Mouse (Mus musculus) G1E (cell line): Measurements from ENCODE around the gene Ntn1. TPM values are rescaled to one million over a fixed set of nuclear protein-coding genes. Genes with fewer than 3 reads are reported as not detected.

Source experiments
- ATAC-seq: 2 replicates; pipeline ENCODE4 v1.8.0; 2016; ENCODE audit warnings: mild to moderate bottlenecking; ENCODE audit not compliant: insufficient number of reproducible peaks, poor library complexity, low FRiP score, severe bottlenecking; ENCODE audit errors: extremely low read depth
- DNase-seq: peaks from one replicate; pipeline ENCODE4 v3.0.0; 2012; ENCODE audit warnings: low spot score
- H3K27me3 ChIP-seq: 2 replicates; pipeline ENCODE4 v1.6.1; 2012; ENCODE audit warnings: mild to moderate bottlenecking, low read length, inconsistent platforms; ENCODE audit not compliant: insufficient read depth
- H3K36me3 ChIP-seq: replicated peaks from 2 replicates; pipeline ENCODE3; 2012; ENCODE audit warnings: mild to moderate bottlenecking, inconsistent platforms
- H3K4me1 ChIP-seq: 2 replicates; pipeline ENCODE4 v1.6.1; 2012; ENCODE audit warnings: low read depth, low read length, inconsistent platforms, mixed read lengths; ENCODE audit not compliant: insufficient read depth
- H3K4me3 ChIP-seq: 2 replicates; pipeline ENCODE4 v1.5.1; 2012; ENCODE audit warnings: low read depth, mild to moderate bottlenecking, inconsistent platforms, low read length, moderate library complexity, mixed read lengths
- H3K9me3 ChIP-seq: replicated peaks from 2 replicates; pipeline ENCODE4 v1.6.1; 2012; ENCODE audit warnings: inconsistent platforms
- CTCF ChIP-seq: IDR thresholded peaks from 2 replicates; pipeline ENCODE4 v1.5.1; 2012; ENCODE audit warnings: low read depth, low read length, inconsistent platforms, mixed read lengths
- GATA1 ChIP-seq: IDR thresholded peaks from 2 replicates; pipeline ENCODE4 v1.6.1; 2012; ENCODE audit warnings: borderline replicate concordance, low read length, inconsistent platforms, mixed read lengths
- GATA2 ChIP-seq: IDR thresholded peaks from 2 replicates; pipeline ENCODE4 v1.6.1; 2012; ENCODE audit warnings: low read depth, low read length, inconsistent platforms, borderline replicate concordance
- POLR2AphosphoS5 ChIP-seq: IDR thresholded peaks from 2 replicates; pipeline ENCODE4 v1.6.1; 2012; ENCODE audit warnings: low read depth, low read length, inconsistent platforms; ENCODE audit not compliant: insufficient replicate concordance
- TAL1 ChIP-seq: conservative IDR thresholded peaks from 2 replicates; pipeline ENCODE4 v1.6.1; 2012; ENCODE audit warnings: low read depth, low read length, inconsistent platforms, mixed read lengths
- polyA plus RNA-seq: library from polyadenylated mRNA; stranded (reverse); fragments of >175 nt; gene quantifications from 2 replicates; pipeline ENCODE4 v1.2.3, GENCODE M21; 2012
- total RNA-seq, 2 experiments: library from RNA; stranded (forward) in 1 of 2; stranded (reverse) in 1 of 2; fragments of 200-1000 nt in 1 of 2; fragments of >200 nt in 1 of 2; fragmentation: Nextera tagmentation in 1 of 2; gene quantifications; 2 replicates each; pipeline ENCODE4 v1.2.3; 2014 to 2017

Gene Ntn1
- total and polyA plus RNA-seq, 3 experiments: under 0.01 TPM; not detected in 2

GRCm38 (mm10) chr11:68274331-68274811 lies 126.3 kb downstream of the Ntn1 start:
- ATAC-seq (no peak), DNase-seq (no peak)
- Histone ChIP-seq H3K36me3 (no peaks in the 10 kb centered on the region), H3K4me3 (no peak overlapping the region), H3K27me3 (peaks cover 3% of the 10 kb centered on the region; the same call in 1 of the 2 replicates), H3K9me3 (no peaks in the 10 kb centered on the region), H3K4me1 (no peaks in the 10 kb centered on the region)
- TF ChIP-seq POLR2AphosphoS5 (no peak), GATA2 (no peak), TAL1 (no peak), CTCF (no peak), GATA1 (no peak)

DNA sequence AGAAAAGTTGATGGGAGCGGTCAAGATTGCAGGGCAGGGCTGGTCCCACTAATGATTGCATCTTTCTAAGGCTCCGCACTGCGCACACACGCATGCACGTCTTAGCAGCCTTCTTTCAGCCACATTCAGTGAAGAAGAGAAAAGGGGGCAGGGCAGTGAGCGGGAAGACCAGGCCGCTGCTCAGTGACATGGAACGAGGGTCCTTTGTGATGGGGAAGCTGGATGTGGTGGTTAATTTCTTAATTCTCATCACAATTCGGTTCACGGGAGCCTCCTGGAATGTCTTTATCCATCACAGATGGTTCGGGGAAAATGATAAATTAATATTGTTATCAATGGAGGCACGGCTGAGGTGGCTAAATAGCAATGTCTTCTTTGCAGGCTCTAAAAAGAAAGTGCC lies 126.8 kb downstream of the Ntn1 start:
- H3K9me3 ChIP-seq: no peaks in the 10 kb centered on the region
- H3K27me3 ChIP-seq: peaks cover 3% of the 10 kb centered on the region; the same call in 1 of the 2 replicates
- TF ChIP-seq CTCF (no peak), GATA2 (no peak), TAL1 (no peak), GATA1 (no peak), POLR2AphosphoS5 (no peak)
- no peaks in the 10 kb centered on the region for H3K36me3 ChIP-seq
- no peak for DNase-seq
- no peak overlapping the region for H3K4me3 ChIP-seq
- H3K4me1 ChIP-seq: no peaks in the 10 kb centered on the region
- ATAC-seq: no peak

GRCm38 (mm10) chr11:68270730-68271467 lies 129.7 kb downstream of the Ntn1 start:
- ATAC-seq: no peak
- no peak for TF ChIP-seq POLR2AphosphoS5
- no peak for TF ChIP-seq GATA2
- TF ChIP-seq GATA1: no peak
- no peak for TF ChIP-seq CTCF
- no peak for TF ChIP-seq TAL1

DNA sequence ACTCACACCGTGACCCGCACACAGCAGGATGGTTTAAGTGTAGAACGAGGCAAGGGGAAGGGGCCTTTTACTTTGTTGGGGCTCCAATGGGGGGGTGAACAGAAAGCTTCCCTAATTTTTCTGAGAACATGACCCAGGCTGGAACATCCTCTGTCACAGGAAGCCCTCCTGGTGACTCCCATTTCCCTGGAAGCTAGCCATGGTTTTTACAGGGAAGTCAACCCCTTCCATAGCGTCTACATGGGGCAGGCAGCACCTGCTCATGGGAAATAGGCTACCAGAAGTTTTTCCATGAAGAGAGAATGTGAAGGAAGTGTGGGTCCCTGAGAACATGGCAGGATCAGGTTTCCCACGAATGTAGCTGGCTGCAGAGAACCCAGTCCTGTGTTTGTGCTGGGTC lies 136.3 kb downstream of the Ntn1 start:
- Histone ChIP-seq H3K9me3 (no peaks in the 10 kb centered on the region), H3K36me3 (no peaks in the 10 kb centered on the region), H3K4me1 (no peaks in the 10 kb centered on the region), H3K27me3 (no peaks in the 10 kb centered on the region; the same call in 1 of the 2 replicates), H3K4me3 (no peak overlapping the region)
- TF ChIP-seq GATA2 (no peak), TAL1 (no peak), GATA1 (no peak), POLR2AphosphoS5 (no peak), CTCF (no peak)
- DNase-seq: no peak
- no peak for ATAC-seq

More at GRCm38 (mm10) chr11:68270730-68271467, 129.7 kb downstream of the Ntn1 start:
- peaks cover 3% of the 10 kb centered on the region; the same call in 1 of the 2 replicates for H3K27me3 ChIP-seq
- no peaks in the 10 kb centered on the region for H3K9me3 ChIP-seq
- H3K4me3 ChIP-seq: no peak overlapping the region
- no peaks in the 10 kb centered on the region for H3K36me3 ChIP-seq
- DNase-seq: no peak
- no peaks in the 10 kb centered on the region for H3K4me1 ChIP-seq

- no peaks in the 10 kb centered on the region for H3K9me3 ChIP-seq
- no peak overlapping the region for H3K4me3 ChIP-seq
- no peak for TF ChIP-seq TAL1
- no peak for TF ChIP-seq GATA1
- no peak for TF ChIP-seq GATA2
- TF ChIP-seq POLR2AphosphoS5: no peak
- no peak for TF ChIP-seq CTCF
- ATAC-seq (no peak), DNase-seq (no peak)
- no peaks in the 10 kb centered on the region for H3K4me1 ChIP-seq
- no peaks in the 10 kb centered on the region for H3K36me3 ChIP-seq
- H3K27me3 ChIP-seq: no peaks in the 10 kb centered on the region; the same call in 1 of the 2 replicates
These were observed 137.5 kb downstream of the Ntn1 start for GRCm38 (mm10) chr11:68263100-68263499.

DNA sequence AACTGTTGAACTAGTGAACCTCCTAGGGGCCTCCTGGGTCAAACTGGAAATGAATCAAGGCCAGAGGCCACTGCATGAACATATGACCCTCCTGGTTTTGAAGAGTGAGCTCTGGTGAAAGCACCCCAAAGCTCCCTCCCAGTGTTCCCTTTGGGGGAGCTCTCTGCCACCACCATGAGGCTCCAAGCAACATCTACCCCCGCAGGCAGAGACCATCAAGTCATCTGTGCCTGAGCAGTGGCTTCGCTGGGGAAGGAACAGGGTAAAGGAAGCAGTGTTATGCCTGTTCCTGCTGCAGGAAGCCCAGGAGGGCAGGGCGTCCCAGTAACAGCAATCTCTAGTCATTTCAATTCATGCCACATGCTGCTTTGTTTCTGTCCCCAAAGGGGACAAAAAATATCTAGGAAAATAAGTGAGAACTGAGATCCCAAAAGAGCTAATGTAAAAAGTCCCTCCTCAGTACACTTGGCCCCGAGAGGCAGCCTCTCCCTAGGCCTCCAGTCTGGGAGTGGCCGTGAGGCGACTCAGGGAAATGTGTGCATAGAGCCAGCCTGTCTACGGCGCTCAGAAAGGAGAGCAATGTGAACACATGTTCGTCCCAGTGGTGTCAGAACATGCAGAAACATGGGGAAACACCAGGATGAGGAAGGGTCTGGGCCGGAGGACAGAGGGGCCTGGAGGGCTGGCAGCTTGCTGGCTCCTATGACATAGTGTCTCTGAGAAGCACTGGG lies 139.3 kb downstream of the Ntn1 start:
- H3K4me3 ChIP-seq: no peak overlapping the region
- H3K36me3 ChIP-seq: no peaks in the 10 kb centered on the region
- DNase-seq: no peak
- ATAC-seq: no peak
- no peaks in the 10 kb centered on the region for H3K4me1 ChIP-seq
- no peak for TF ChIP-seq TAL1
- no peak for TF ChIP-seq POLR2AphosphoS5
- TF ChIP-seq GATA1: no peak
- no peak for TF ChIP-seq GATA2
- TF ChIP-seq CTCF: no peak
- no peaks in the 10 kb centered on the region; the same call in 1 of the 2 replicates for H3K27me3 ChIP-seq
- no peaks in the 10 kb centered on the region for H3K9me3 ChIP-seq
